Mouse (Mus musculus): ENCODE results near the gene Fam169b.

- TF ChIP-seq CTCF (IDR thresholded peaks at IDR 0.05; ENCODE audit: borderline replicate concordance, control insufficient read depth, extremely low read depth, insufficient read depth, low read length, poor library complexity) = no peak
- TF ChIP-seq POLR2A (IDR thresholded peaks at IDR 0.05; ENCODE audit: control insufficient read depth, extremely low read depth, insufficient read depth, low read length, poor library complexity) = no peak
These were observed 49.4 kb downstream of the Fam169b start for GRCm38 (mm10) chr7:68323051-68323450.

All from thymus, adult 2 months (tissue).